Mouse (Mus musculus): ENCODE measurements around the gene St3gal4.
A peak's percentile ranks its signal among the peaks of the same experiment; 100 is the strongest.

Gene St3gal4

GRCm38 (mm10) chr9:35105884-35106880, 12.9 kb downstream of the St3gal4 start:
- no peak for DNase-seq (ENCODE audit: low spot score in 2 of 2)

- DNase-seq (ENCODE audit: low spot score in 2 of 2), result no peak
These were observed 13.6 kb downstream of the St3gal4 start for GRCm38 (mm10) chr9:35105438-35105837.

GRCm38 (mm10) chr9:35104711-35105110, 14.4 kb downstream of the St3gal4 start:
- DNase-seq (ENCODE audit: low spot score in 2 of 2), result no peak

- DNase-seq (ENCODE audit: low spot score in 2 of 2), result peak in 1 of 2 experiments; percentile 10
These were observed 20.3 kb downstream of the St3gal4 start for GRCm38 (mm10) chr9:35098762-35099161.

- DNase-seq (ENCODE audit: low spot score in 2 of 2), result no peak
These were observed 21.2 kb downstream of the St3gal4 start for GRCm38 (mm10) chr9:35097901-35098300.

- DNase-seq (ENCODE audit: low spot score in 2 of 2), result no peak
These were observed 23.3 kb downstream of the St3gal4 start for GRCm38 (mm10) chr9:35095726-35096125.

GRCm38 (mm10) chr9:35093350-35093749, 25.7 kb downstream of the St3gal4 start:
- DNase-seq (ENCODE audit: low spot score in 2 of 2), result no peak

GRCm38 (mm10) chr9:35092904-35093303, 26.2 kb downstream of the St3gal4 start:
- DNase-seq (ENCODE audit: low spot score in 2 of 2), result no peak

- no peak for DNase-seq (ENCODE audit: low spot score in 2 of 2)
These were observed 57.6 kb downstream of the St3gal4 start for GRCm38 (mm10) chr9:35061446-35061845.

- no peak for DNase-seq (ENCODE audit: low spot score in 2 of 2)
These were observed 59.2 kb downstream of the St3gal4 start for GRCm38 (mm10) chr9:35059881-35060280.

GRCm38 (mm10) chr9:35058596-35059354, 60.3 kb downstream of the St3gal4 start:
- DNase-seq (ENCODE audit: low spot score in 2 of 2), result no peak

- no peak for DNase-seq (ENCODE audit: low spot score in 2 of 2)
These were observed 60.9 kb downstream of the St3gal4 start for GRCm38 (mm10) chr9:35058186-35058585.

GRCm38 (mm10) chr9:35057631-35058030, 61.4 kb downstream of the St3gal4 start:
- no peak for DNase-seq (ENCODE audit: low spot score in 2 of 2)

GRCm38 (mm10) chr9:35056611-35057010, 62.5 kb downstream of the St3gal4 start:
- no peak for DNase-seq (ENCODE audit: low spot score in 2 of 2)

GRCm38 (mm10) chr9:35055528-35056330, 63.3 kb downstream of the St3gal4 start:
- DNase-seq (ENCODE audit: low spot score in 2 of 2), result no peak

GRCm38 (mm10) chr9:35053669-35054068, 65.4 kb downstream of the St3gal4 start:
- DNase-seq (ENCODE audit: low spot score in 2 of 2), result no peak

GRCm38 (mm10) chr9:35053081-35053480, 66.0 kb downstream of the St3gal4 start:
- no peak for DNase-seq (ENCODE audit: low spot score in 2 of 2)

- DNase-seq (ENCODE audit: low spot score in 2 of 2), result no peak
These were observed 66.4 kb downstream of the St3gal4 start for GRCm38 (mm10) chr9:35052671-35053070.

- DNase-seq (ENCODE audit: low spot score in 2 of 2), result no peak
These were observed 67.4 kb downstream of the St3gal4 start for GRCm38 (mm10) chr9:35051666-35052065.

- no peak for DNase-seq (ENCODE audit: low spot score in 2 of 2)
These were observed 68.2 kb downstream of the St3gal4 start for GRCm38 (mm10) chr9:35050701-35051454.

All from urinary bladder, postnatal 36 days (tissue).